Mouse (Mus musculus): Measurements from ENCODE around the gene Clec4b1. TPM values are rescaled to one million over a fixed set of nuclear protein-coding genes. Genes with fewer than 3 reads are reported as not detected.
A peak's percentile ranks its signal among the peaks of the same experiment; 100 is the strongest.
"Not testable (repeated sequence)": the region's sequence is repeated elsewhere in the genome, so short reads cannot be mapped to it uniquely, and the experiment has no call there.

Gene Clec4b1
- under 1 TPM in 1 of 2 experiments, not detected in 1; 0.93 TPM for total RNA-seq (2021)
- long read RNA-seq, experiment 1: 0 reads
- long read RNA-seq, experiment 2: 0 reads

GRCm38 (mm10) chr6:123049742-123050372, at the start of gene Clec4b1:
Clec4b1 (plus strand) TSS chr6:123049962.
- no peak for DNase-seq (ENCODE audit: low spot score in 2 of 2)

GRCm38 (mm10) chr6:123004696-123005095, 45.1 kb upstream of the Clec4b1 start:
- not testable (repeated sequence) for DNase-seq (ENCODE audit: low spot score in 2 of 2)

- DNase-seq (ENCODE audit: low spot score in 2 of 2): peak in 1 of 2 experiments; percentile 3
These were observed 44.2 kb upstream of the Clec4b1 start for GRCm38 (mm10) chr6:123005591-123005990.

GRCm38 (mm10) chr6:123095125-123095843, 45.5 kb downstream of the Clec4b1 start:
- no peak for DNase-seq (ENCODE audit: low spot score in 2 of 2)

- DNase-seq (ENCODE audit: low spot score in 2 of 2): not testable (repeated sequence)
These were observed 56.4 kb downstream of the Clec4b1 start, which contains the start of gene Clec4a2 for GRCm38 (mm10) chr6:123106128-123106527. Clec4a2 (plus strand) TSS chr6:123106428.

Other genes with a start within 250 kb of the Clec4b1 start
- 10 to 100 TPM in 1 of 2 experiments, 1 to 10 TPM in 1; 8.1 to 10.3 TPM for gene Slc2a3, start 248.3 kb upstream of the Clec4b1 start, total RNA-seq (2021)
- 10 to 100 TPM; 17.1 TPM for gene Foxj2, start 230.0 kb upstream of the Clec4b1 start, total RNA-seq (2021)
- 1 to 10 TPM; 2.4 to 5.5 TPM for gene C3ar1, start 193.8 kb upstream of the Clec4b1 start, total RNA-seq (2021)
- gene Necap1, start 175.5 kb upstream of the Clec4b1 start, total RNA-seq (2021): 10 to 100 TPM; 59.3 to 59.4 TPM
- gene Clec4a1, start 128.1 kb upstream of the Clec4b1 start, total RNA-seq (2021): 1 to 10 TPM; 2.5 to 4.6 TPM
- gene Clec4a3, start 97.4 kb upstream of the Clec4b1 start, total RNA-seq (2021): 1 to 10 TPM; 4.0 to 5.3 TPM
- not detected for gene Clec4a4, start 59.6 kb upstream of the Clec4b1 start, total RNA-seq (2021)
- gene Clec4a2, start 56.5 kb downstream of the Clec4b1 start, total RNA-seq (2021): 1 to 10 TPM; 3.3 to 4.6 TPM
- gene Clec4b2, start 122.9 kb downstream of the Clec4b1 start, total RNA-seq (2021): not detected
- gene Clec4n, start 179.9 kb downstream of the Clec4b1 start, total RNA-seq (2021): 1 to 10 TPM in 1 of 2 experiments, not detected in 1; 1.6 TPM
- gene Clec4d, start 212.1 kb downstream of the Clec4b1 start, total RNA-seq (2021): 1 to 10 TPM; 1.1 to 2.5 TPM
- under 1 TPM in 1 of 2 experiments, not detected in 1; 0.36 TPM for gene Clec4e, start 239.9 kb downstream of the Clec4b1 start, total RNA-seq (2021)

Measured in adrenal gland, adult 18-20 months (tissue).